Mouse (Mus musculus): ENCODE measurements around the gene Atp8a1. TPM values are rescaled to one million over a fixed set of nuclear protein-coding genes. Genes with fewer than 3 reads are reported as not detected.

Gene Atp8a1
- 45.2 and 47.2 TPM in 2 replicates for polyA plus RNA-seq (2015; fragmentation: Nextera tagmentation; extraction: Ambion mirVana)

GRCm38 (mm10) chr5:67847253-67848165 is at the start of gene Atp8a1:
Atp8a1 (minus strand) TSS chr5:67847434.
- DNase-seq (peak; percentile 99), ATAC-seq (ENCODE audit: low read depth) (peak; percentile 92)
- no peaks in the 10 kb centered on the region for H3K27me3 ChIP-seq
- no peaks in the 10 kb centered on the region for H3K9me3 ChIP-seq (replicated peaks)
- H3K4me1 ChIP-seq (replicated peaks): peaks cover 57% of the 10 kb centered on the region
- under 1% methylated on average over 63 of the region's 64 CpGs for WGBS (ENCODE audit: insufficient replicate concordance)
- peak within 1 kb of the TSS; percentile 93 for H3K9ac ChIP-seq
- H3K4me3 ChIP-seq (replicated peaks): peak within 1 kb of the TSS; percentile 88
- H3K4me2 ChIP-seq: peak within 1 kb of the TSS; percentile 96
- H3K27ac ChIP-seq: peak within 1 kb of the TSS; percentile 88
- no peaks in the 10 kb centered on the region for H3K36me3 ChIP-seq

DNA sequence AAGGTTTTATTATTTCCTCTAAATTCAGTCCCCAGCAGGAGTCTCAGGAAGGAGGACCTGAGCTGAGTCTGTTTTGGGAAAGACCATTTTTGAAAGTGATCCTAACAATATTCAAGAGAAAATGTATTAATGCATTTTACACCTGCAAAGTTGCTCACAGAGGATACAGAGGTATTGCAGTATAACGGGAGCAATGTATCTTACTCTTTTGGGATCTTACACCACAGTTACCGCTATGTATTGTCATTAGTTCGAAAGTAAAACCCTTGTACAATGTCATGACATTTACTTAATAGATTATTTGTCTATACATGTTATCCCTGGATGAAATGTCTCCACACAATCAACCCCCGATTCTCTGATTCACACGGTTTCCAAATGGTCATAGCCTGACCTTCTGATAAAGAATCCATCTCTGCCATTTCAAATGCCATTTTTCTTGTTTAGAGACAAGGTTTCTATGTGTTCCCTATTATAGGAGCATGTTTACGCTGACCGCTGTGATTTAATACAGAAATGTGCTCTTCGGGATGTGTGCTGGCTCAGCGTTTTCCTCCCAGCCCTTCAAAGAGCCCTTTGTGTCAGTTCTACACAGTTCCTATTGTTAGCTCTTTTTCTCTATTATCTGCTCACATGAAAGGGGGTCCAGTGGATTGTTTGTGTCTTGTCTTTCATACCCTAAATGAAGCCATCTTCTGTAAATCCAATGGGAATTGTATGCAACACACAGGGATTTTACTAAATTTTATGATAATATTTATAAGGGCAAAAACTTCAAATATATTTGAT is 37.4 kb upstream of the Atp8a1 start:
- Histone ChIP-seq H3K27ac (no peak overlapping the region), H3K4me1 (replicated peaks) (peaks cover 18% of the 10 kb centered on the region), H3K27me3 (no peaks in the 10 kb centered on the region), H3K9me3 (replicated peaks) (no peaks in the 10 kb centered on the region), H3K36me3 (no peaks in the 10 kb centered on the region), H3K9ac (no peak overlapping the region), H3K4me3 (replicated peaks) (no peak overlapping the region), H3K4me2 (no peak overlapping the region)
- no peak for ATAC-seq (ENCODE audit: low read depth)
- 75% methylated on average over 9 of the region's 9 CpGs for WGBS (ENCODE audit: insufficient replicate concordance)
- no peak for DNase-seq

DNA sequence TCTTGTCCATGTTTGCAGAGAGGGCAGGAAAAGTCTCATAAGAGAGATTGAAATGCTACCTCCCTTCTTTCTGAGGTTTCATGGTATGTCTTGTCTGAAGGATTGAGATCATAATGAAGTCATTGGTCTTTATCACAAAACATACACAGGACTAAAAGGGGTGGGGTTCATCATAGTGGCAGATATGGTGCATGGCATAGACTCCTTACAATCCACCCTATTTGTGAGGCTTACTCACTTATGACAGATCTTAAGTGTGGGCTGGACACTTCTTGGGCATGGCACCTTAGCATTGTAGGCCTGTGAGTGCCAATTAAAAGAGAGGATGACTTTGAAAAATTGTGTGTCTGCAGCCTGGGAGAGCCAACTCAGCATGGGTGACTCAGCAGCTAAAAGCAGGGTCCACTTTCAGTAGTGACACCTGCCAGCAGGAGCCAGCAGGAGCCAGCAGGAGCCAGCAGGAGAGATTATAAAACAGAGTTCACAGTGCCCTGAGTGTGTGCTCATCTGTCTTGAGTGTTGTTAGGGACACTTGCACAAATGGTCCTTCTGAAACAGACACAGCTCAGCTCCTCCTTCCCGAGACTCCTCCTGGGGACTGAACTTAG is 36.4 kb upstream of the Atp8a1 start:
- Histone ChIP-seq H3K4me2 (no peak overlapping the region), H3K9ac (no peak overlapping the region), H3K9me3 (replicated peaks) (no peaks in the 10 kb centered on the region), H3K36me3 (no peaks in the 10 kb centered on the region), H3K27ac (no peak overlapping the region), H3K27me3 (no peaks in the 10 kb centered on the region), H3K4me3 (replicated peaks) (no peak overlapping the region), H3K4me1 (replicated peaks) (peaks cover 18% of the 10 kb centered on the region)
- ATAC-seq (ENCODE audit: low read depth) (peak; percentile 86), DNase-seq (peak; percentile 18)
- WGBS (ENCODE audit: insufficient replicate concordance): 90% methylated on average over 1 of the region's 1 CpGs

- Histone ChIP-seq H3K4me1 (replicated peaks) (peaks cover 4% of the 10 kb centered on the region), H3K36me3 (no peaks in the 10 kb centered on the region), H3K9me3 (replicated peaks) (no peaks in the 10 kb centered on the region), H3K4me3 (replicated peaks) (no peak overlapping the region), H3K4me2 (no peak overlapping the region), H3K27me3 (no peaks in the 10 kb centered on the region), H3K9ac (no peak overlapping the region), H3K27ac (no peak overlapping the region)
- 22% methylated on average over 3 of the region's 3 CpGs for WGBS (ENCODE audit: insufficient replicate concordance)
- ATAC-seq (ENCODE audit: low read depth) (no peak), DNase-seq (no peak)
Observed at GRCm38 (mm10) chr5:67871414-67871813, 24.2 kb upstream of the Atp8a1 start.

- WGBS (ENCODE audit: insufficient replicate concordance): 57% methylated on average over 9 of the region's 9 CpGs
- peak; percentile 67; the same call in 1 of the 2 replicates for ATAC-seq (ENCODE audit: low read depth)
- Histone ChIP-seq H3K9ac (no peak overlapping the region), H3K9me3 (replicated peaks) (no peaks in the 10 kb centered on the region), H3K27ac (no peak overlapping the region), H3K27me3 (no peaks in the 10 kb centered on the region), H3K4me3 (replicated peaks) (no peak overlapping the region), H3K36me3 (no peaks in the 10 kb centered on the region), H3K4me2 (no peak overlapping the region; the same call in 1 of the 2 replicates), H3K4me1 (replicated peaks) (peaks cover 28% of the 10 kb centered on the region)
- no peak for DNase-seq
Observed at GRCm38 (mm10) chr5:67866221-67866620, 19.0 kb upstream of the Atp8a1 start.

GRCm38 (mm10) chr5:67865670-67866069 is 18.4 kb upstream of the Atp8a1 start:
- 17% methylated on average over 5 of the region's 5 CpGs for WGBS (ENCODE audit: insufficient replicate concordance)
- Histone ChIP-seq H3K4me3 (replicated peaks) (no peak overlapping the region), H3K9me3 (replicated peaks) (no peaks in the 10 kb centered on the region), H3K9ac (no peak overlapping the region), H3K36me3 (no peaks in the 10 kb centered on the region), H3K27me3 (no peaks in the 10 kb centered on the region), H3K27ac (no peak overlapping the region), H3K4me2 (peak overlapping the region; percentile 30), H3K4me1 (replicated peaks) (peaks cover 28% of the 10 kb centered on the region)
- DNase-seq (no peak), ATAC-seq (ENCODE audit: low read depth) (peak; percentile 80)

- H3K9me3 ChIP-seq (replicated peaks): no peaks in the 10 kb centered on the region
- no peak overlapping the region for H3K4me2 ChIP-seq
- peaks cover 28% of the 10 kb centered on the region for H3K4me1 ChIP-seq (replicated peaks)
- no peak overlapping the region for H3K27ac ChIP-seq
- ATAC-seq (ENCODE audit: low read depth) (peak; percentile 76), DNase-seq (no peak)
- 20% methylated on average over 2 of the region's 2 CpGs for WGBS (ENCODE audit: insufficient replicate concordance)
- no peaks in the 10 kb centered on the region for H3K27me3 ChIP-seq
- no peaks in the 10 kb centered on the region for H3K36me3 ChIP-seq
- no peak overlapping the region for H3K4me3 ChIP-seq (replicated peaks)
- no peak overlapping the region for H3K9ac ChIP-seq
Observed at GRCm38 (mm10) chr5:67864508-67865060, 17.4 kb upstream of the Atp8a1 start.

DNA sequence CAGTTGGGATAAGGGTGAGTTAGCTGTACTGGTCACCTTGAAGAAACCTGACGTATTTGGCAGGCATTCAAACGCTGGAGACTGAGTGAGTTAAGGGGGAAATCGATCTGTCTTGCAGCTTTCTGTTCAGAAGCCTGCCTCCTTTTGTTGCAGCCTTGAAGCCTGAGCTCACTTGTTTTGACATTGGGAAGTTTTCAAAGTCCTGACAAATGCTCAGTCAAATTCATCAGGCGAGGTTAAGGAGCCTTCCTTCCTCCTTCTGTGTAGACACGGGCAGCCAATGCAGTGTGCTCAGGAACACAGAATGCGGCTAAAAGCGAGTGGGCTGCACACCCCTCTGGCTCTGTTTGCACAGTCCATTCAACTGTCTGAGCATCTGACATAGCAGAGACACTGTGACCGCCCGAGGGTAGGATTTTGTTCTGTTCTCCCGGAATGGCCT is 16.7 kb upstream of the Atp8a1 start:
- H3K36me3 ChIP-seq: no peaks in the 10 kb centered on the region
- no peak overlapping the region for H3K27ac ChIP-seq
- H3K9ac ChIP-seq: no peak overlapping the region
- H3K9me3 ChIP-seq (replicated peaks): no peaks in the 10 kb centered on the region
- H3K4me2 ChIP-seq: no peak overlapping the region
- H3K27me3 ChIP-seq: no peaks in the 10 kb centered on the region
- ATAC-seq (ENCODE audit: low read depth) (no peak), DNase-seq (no peak)
- WGBS (ENCODE audit: insufficient replicate concordance): 48% methylated on average over 10 of the region's 10 CpGs
- H3K4me3 ChIP-seq (replicated peaks): no peak overlapping the region
- H3K4me1 ChIP-seq (replicated peaks): peaks cover 28% of the 10 kb centered on the region

GRCm38 (mm10) chr5:67854963-67855606 is 7.9 kb upstream of the Atp8a1 start:
- WGBS (ENCODE audit: insufficient replicate concordance): 60% methylated on average over 6 of the region's 6 CpGs

DNA sequence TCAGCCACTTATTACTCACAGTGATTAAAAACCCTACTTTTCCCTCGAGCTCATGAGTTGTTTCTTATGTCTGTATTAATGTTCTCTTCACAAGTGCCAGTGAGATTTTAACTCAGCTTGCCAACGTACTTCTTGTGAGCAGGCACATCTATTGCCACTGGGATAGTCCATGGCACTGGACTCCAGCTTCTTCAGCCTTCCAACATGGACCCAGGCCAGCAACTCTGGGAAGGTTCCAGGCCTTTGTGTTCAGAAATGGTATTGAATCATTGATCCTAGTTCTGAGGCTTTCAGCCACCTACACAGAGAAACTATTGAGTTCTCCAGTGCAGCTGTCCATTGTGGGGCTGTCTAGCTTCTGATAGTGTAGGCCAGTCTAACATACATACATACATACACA is 5.6 kb upstream of the Atp8a1 start:
- DNase-seq (no peak), ATAC-seq (ENCODE audit: low read depth) (no peak)
- H3K27me3 ChIP-seq: no peaks in the 10 kb centered on the region
- H3K4me1 ChIP-seq (replicated peaks): peaks cover 17% of the 10 kb centered on the region
- no peaks in the 10 kb centered on the region for H3K36me3 ChIP-seq
- H3K4me3 ChIP-seq (replicated peaks): no peak overlapping the region
- 64% methylated on average over 2 of the region's 2 CpGs for WGBS (ENCODE audit: insufficient replicate concordance)
- H3K4me2 ChIP-seq: no peak overlapping the region
- no peak overlapping the region for H3K27ac ChIP-seq
- no peaks in the 10 kb centered on the region for H3K9me3 ChIP-seq (replicated peaks)
- no peak overlapping the region for H3K9ac ChIP-seq

More at GRCm38 (mm10) chr5:67854963-67855606, 7.9 kb upstream of the Atp8a1 start:
- H3K36me3 ChIP-seq: no peaks in the 10 kb centered on the region
- no peaks in the 10 kb centered on the region for H3K9me3 ChIP-seq (replicated peaks)
- no peaks in the 10 kb centered on the region for H3K27me3 ChIP-seq
- no peak overlapping the region for H3K9ac ChIP-seq
- no peak overlapping the region for H3K4me3 ChIP-seq (replicated peaks)
- no peak for ATAC-seq (ENCODE audit: low read depth)
- no peak for DNase-seq
- no peaks in the 10 kb centered on the region for H3K4me1 ChIP-seq (replicated peaks)
- H3K27ac ChIP-seq: no peak overlapping the region
- no peak overlapping the region for H3K4me2 ChIP-seq
